Mouse (Mus musculus) monocyte, adult 5-6 weeks (primary cell): ENCODE results near the gene Pi4k2a. TPM values are rescaled to one million over a fixed set of nuclear protein-coding genes. Genes with fewer than 3 reads are reported as not detected.
"Not testable (repeated sequence)": the region's sequence is repeated elsewhere in the genome, so short reads cannot be mapped to it uniquely, and the experiment has no call there.

Source experiments
- ATAC-seq: fragments of 153-309, 156-312 bp; replicated peaks from 2 replicates; pipeline ENCODE4 v1.8.0; 2017; ENCODE audit warnings: mild to moderate bottlenecking; ENCODE audit not compliant: low TSS enrichment, insufficient number of reproducible peaks, severe bottlenecking, poor library complexity, low FRiP score
- total RNA-seq: library from RNA; stranded (forward); fragments of 200-1000, 200-491, 200-594 nt; gene quantifications from 3 replicates; pipeline ENCODE4 v1.2.3, GENCODE M21; 2017

Gene Pi4k2a
- total RNA-seq, 1 experiment from 2014 or later = 19.9 TPM

GRCm38 (mm10) chr19:42078566-42078965 is 11.7 kb upstream of the Pi4k2a start:
- no peak for ATAC-seq

GRCm38 (mm10) chr19:42079006-42079405 is 11.3 kb upstream of the Pi4k2a start:
- no peak for ATAC-seq

- no peak for ATAC-seq
These were observed 10.3 kb upstream of the Pi4k2a start for GRCm38 (mm10) chr19:42079950-42080349.

- no peak for ATAC-seq
These were observed 9.8 kb upstream of the Pi4k2a start for GRCm38 (mm10) chr19:42080469-42080868.

GRCm38 (mm10) chr19:42081613-42082012 is 8.7 kb upstream of the Pi4k2a start:
- ATAC-seq = not testable (repeated sequence)

GRCm38 (mm10) chr19:42085690-42086089 is 4.6 kb upstream of the Pi4k2a start:
- ATAC-seq = no peak

- no peak for ATAC-seq
These were observed 4.1 kb upstream of the Pi4k2a start, which contains the start of gene Morn4 for GRCm38 (mm10) chr19:42086166-42086565. Morn4 (minus strand) TSS chr19:42086357.

- peak; percentile 59 for ATAC-seq
These were observed 1.0 kb upstream of the Pi4k2a start for GRCm38 (mm10) chr19:42089103-42089747.

GRCm38 (mm10) chr19:42090637-42091141 is 419 bp downstream of the Pi4k2a start:
- ATAC-seq = peak; percentile 32

- ATAC-seq = no peak
These were observed 9.1 kb downstream of the Pi4k2a start for GRCm38 (mm10) chr19:42099406-42099805.

GRCm38 (mm10) chr19:42104681-42105080 is 14.4 kb downstream of the Pi4k2a start:
- no peak for ATAC-seq

GRCm38 (mm10) chr19:42115783-42116335 is 25.6 kb downstream of the Pi4k2a start:
- ATAC-seq = no peak

- no peak for ATAC-seq
These were observed 27.9 kb downstream of the Pi4k2a start for GRCm38 (mm10) chr19:42118142-42118541.

- no peak for ATAC-seq
These were observed 28.3 kb downstream of the Pi4k2a start for GRCm38 (mm10) chr19:42118596-42118995.

GRCm38 (mm10) chr19:42120451-42120850 is 30.2 kb downstream of the Pi4k2a start:
- no peak for ATAC-seq

- no peak for ATAC-seq
These were observed 34.4 kb downstream of the Pi4k2a start for GRCm38 (mm10) chr19:42124684-42125083.

GRCm38 (mm10) chr19:42125501-42126218 is 35.4 kb downstream of the Pi4k2a start:
- ATAC-seq = no peak

- ATAC-seq = no peak
These were observed 35.9 kb downstream of the Pi4k2a start for GRCm38 (mm10) chr19:42126219-42126605.

- no peak for ATAC-seq
These were observed 36.8 kb downstream of the Pi4k2a start for GRCm38 (mm10) chr19:42127024-42127423.
